Mouse (Mus musculus): Measurements from ENCODE around the gene Tex101.

DNA sequence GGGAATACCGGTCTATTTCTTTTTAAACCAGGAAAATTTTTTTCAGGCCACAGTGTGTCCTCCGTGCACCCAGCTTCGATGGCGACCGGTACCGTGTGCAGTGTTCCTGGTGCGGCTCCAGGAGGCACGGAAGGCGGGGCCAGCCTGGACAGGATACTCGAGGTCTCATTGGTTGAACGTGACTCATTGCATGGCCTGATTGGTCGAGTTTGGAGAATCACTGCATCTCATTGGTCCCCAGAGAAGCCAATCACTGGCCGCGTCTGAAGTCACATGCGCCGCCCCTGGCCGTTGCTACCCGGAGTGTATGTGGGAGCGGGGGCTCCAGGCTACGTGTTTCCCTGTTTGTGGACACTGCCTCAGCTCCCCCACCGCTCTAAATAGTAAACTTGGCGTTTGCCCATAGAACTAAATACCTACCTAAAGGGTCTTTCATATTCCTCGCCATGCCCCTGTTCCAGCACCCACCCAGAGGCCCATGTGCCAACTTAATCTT lies 4.5 kb downstream of the Tex101 start:
- no peak for TF ChIP-seq CTCF (IDR thresholded peaks at IDR 0.05; ENCODE audit: borderline replicate concordance, insufficient read depth, low read length)
- TF ChIP-seq POLR2A (IDR thresholded peaks at IDR 0.05; ENCODE audit: low read depth, low read length), result no peak

Measured in embryonic fibroblast, embryonic 13.5 days (primary cell).